Mouse (Mus musculus) left cerebral cortex, postnatal 36 days (tissue): ENCODE data around the gene Abca4. TPM values are rescaled to one million over a fixed set of nuclear protein-coding genes. Genes with fewer than 3 reads are reported as not detected.

Source experiments
- DNase-seq, 2 experiments: peaks; one replicate each; pipeline ENCODE4 v3.0.0; 2021 to 2022; ENCODE audit warnings: low spot score in 2 of 2, mixed read lengths in 1 of 2
- intact Hi-C: fragments of 180-260 bp; cut with DNase I; formaldehyde crosslinking; loops from one replicate; pipeline ENCODE4 v1.15.1; 2025
- total RNA-seq, 2 experiments: library from RNA; stranded (reverse); gene quantifications; 2 replicates each; pipeline ENCODE4 v1.2.3; 2021

Gene Abca4
- total RNA-seq, 2 experiments from 2014 or later: 2.4 to 3.5 TPM

GRCm38 (mm10) chr3:122143432-122143831, 99.2 kb downstream of the Abca4 start:
- intact Hi-C loops: loop anchor here (5.0 kb wide), 1 partner anchor 256 kb away; no protein-coding TSS in a partner anchor

GRCm38 (mm10) chr3:122145430-122145829, 101.2 kb downstream of the Abca4 start:
- no peak for DNase-seq
- intact Hi-C loops: no loop called here

More at GRCm38 (mm10) chr3:122143432-122143831, 99.2 kb downstream of the Abca4 start:
- DNase-seq: no peak

DNA sequence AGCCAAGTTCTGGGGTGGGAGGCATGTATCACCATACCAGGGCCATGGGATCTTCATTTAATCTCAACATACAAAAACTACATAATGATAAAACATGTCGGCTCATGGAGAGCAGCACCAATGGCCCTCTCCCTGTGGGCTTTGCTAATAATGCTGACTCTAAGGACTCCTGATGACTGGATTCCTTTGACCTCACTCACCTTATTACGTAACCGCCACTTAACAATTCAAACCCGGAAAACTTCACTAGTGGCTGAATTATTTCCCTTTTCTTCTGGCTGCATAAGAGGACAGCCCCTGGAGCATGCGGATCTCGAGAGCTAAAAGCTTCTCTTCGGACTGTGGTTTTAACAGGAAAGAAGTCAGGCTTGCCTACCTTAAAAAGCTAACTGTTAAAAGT, 106.6 kb downstream of the Abca4 start:
- intact Hi-C loops: no loop called here
- no peak for DNase-seq

GRCm38 (mm10) chr3:122152431-122152830, 108.2 kb downstream of the Abca4 start:
- intact Hi-C loops: no loop called here
- DNase-seq: no peak

DNA sequence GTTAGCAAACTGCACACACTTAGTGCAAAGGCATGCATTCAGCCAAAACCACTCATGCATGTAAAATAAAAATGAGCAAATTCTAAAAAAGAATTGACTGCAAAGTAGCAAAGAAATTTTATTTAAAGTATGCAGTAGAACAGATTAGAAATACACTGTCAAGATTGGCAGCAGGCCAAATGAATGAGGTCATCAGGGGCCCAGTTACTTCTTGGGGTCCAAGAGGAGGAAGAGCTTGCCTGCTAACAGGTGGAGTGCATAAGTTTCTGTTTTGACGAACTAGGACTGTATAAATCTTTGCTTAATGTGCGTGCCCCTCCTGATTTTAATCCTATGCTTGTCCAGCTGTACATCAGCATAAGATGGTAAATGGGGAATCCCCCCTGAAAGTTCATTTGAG, 109.8 kb downstream of the Abca4 start:
- no peak for DNase-seq
- intact Hi-C loops: no loop called here

DNA sequence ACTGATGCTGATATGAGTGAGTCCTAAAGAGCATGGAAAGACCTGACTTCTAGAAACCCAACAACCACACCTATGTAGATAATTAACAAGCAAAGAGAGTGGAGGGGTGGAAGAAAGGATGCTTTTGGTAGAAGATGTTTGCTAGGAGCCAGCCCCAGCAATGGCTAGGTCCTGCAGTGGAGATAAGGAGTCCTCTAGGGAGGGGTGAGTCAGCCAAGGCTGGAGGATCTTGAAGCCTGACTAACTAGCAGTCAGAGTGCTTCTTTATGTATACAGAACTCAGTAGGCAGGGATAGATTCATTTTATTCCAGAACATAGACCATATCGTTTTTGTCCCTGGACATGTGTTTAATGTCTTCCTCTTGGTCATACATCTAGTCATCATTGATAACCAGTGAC, 115.2 kb downstream of the Abca4 start:
- no peak for DNase-seq
- intact Hi-C loops: no loop called here

DNA sequence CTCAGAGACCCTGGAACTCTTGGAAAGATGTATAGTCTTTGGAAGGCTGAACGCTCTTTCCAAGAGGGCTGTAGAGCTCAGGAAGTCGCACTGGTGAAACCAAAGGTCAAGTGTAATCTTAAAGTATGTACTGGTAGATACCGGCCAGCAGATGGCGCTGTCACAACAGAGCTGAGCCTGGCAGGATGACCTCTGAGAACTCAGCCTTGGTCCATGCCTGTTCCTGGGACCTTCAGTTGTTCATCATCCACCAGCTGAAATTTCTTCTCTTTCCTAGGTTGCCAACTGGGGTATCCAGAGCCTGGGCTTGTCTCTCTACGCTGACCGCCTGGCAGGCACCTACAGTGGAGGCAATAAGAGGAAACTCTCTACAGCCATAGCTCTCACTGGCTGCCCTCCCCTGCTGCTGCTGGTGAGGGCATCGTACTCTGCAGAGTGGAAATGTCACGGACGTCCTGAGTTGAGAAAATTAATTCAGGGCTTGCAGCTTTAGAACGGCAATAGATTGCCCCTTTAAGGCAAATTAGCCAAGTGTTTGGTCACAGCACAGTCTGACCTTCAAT, 125.5 kb downstream of the Abca4 start:
- intact Hi-C loops: no loop called here
- DNase-seq: peak; percentile 11 to 21

GRCm38 (mm10) chr3:122170621-122171309, 126.5 kb downstream of the Abca4 start:
- intact Hi-C loops: no loop called here
- peak; percentile 59 to 63 for DNase-seq

DNA sequence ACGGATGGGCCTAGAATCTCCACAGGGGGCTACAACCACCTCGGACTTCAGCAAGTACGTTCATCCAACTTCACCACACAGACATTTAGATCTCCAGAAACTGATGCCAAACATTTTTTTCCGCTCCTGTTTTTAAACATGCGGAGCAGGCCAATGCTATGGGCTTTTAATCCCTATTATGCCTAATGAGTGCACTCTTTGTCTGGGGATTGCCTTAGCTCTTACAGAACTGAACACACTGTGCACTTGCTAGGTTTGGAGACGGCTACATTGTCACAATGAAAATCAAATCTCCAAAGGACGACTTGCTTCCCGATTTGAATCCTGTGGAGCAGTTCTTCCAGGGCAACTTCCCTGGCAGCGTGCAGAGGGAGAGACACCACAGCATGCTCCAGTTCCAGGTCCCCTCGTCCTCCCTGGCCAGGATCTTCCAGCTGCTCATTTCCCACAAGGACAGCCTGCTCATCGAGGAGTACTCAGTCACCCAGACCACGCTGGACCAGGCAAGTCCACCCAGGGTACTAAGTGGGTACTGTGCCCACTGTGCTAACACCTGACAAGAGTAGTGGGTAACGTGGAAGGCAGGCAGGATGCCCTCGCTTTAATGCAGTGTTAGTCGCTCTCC, 129.4 kb downstream of the Abca4 start:
- DNase-seq: no peak
- intact Hi-C loops: no loop called here

- DNase-seq: no peak
- intact Hi-C loops: no loop called here
Observed at GRCm38 (mm10) chr3:122176018-122176417, 131.8 kb downstream of the Abca4 start.

- DNase-seq: no peak
- intact Hi-C loops: no loop called here
Observed at GRCm38 (mm10) chr3:122176706-122177390, 132.6 kb downstream of the Abca4 start.

GRCm38 (mm10) chr3:122184109-122184508, 139.9 kb downstream of the Abca4 start:
- no peak for DNase-seq
- intact Hi-C loops: no loop called here

- DNase-seq: no peak
- intact Hi-C loops: no loop called here
Observed at GRCm38 (mm10) chr3:122186975-122187374, 142.7 kb downstream of the Abca4 start.

DNA sequence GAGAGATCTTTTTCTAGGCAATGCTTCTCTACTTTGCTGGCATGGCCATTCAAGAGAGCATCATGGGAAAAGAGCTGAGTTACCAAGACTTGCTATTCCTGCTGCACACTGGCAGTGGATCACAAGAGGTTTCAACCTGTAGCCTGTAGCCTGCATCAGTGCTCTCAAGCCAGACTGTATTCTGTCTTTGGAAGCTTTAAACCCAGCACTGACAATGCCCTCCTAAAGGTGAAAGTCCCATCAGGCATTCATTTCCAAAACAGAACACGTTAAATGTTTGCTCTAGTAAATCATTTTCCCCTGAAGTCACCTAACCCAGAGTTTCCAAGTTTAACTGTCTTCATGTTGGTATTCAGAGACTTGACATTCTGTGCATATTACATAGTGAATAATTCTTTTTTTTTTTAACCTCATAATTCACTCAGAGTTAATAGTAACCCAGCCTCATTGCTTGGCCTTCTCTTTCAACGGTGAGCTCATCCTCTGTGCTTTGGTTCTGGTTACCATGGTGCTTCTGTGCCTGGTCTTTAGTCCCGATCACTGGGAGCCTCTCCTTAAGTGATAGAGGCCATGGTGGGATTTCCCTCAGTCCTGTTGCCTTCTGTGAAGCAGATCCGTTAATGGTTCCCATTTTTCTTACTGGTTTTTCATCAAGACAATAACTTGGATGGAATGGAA, 152.5 kb downstream of the Abca4 start:
- intact Hi-C loops: no loop called here

GRCm38 (mm10) chr3:122198532-122198931, 154.3 kb downstream of the Abca4 start:
- intact Hi-C loops: no loop called here
- DNase-seq: no peak

More for the DNA sequence above, 152.5 kb downstream of the Abca4 start:
- DNase-seq: no peak

- DNase-seq: no peak
- intact Hi-C loops: no loop called here
Observed at GRCm38 (mm10) chr3:122198966-122199381, 154.7 kb downstream of the Abca4 start.

DNA sequence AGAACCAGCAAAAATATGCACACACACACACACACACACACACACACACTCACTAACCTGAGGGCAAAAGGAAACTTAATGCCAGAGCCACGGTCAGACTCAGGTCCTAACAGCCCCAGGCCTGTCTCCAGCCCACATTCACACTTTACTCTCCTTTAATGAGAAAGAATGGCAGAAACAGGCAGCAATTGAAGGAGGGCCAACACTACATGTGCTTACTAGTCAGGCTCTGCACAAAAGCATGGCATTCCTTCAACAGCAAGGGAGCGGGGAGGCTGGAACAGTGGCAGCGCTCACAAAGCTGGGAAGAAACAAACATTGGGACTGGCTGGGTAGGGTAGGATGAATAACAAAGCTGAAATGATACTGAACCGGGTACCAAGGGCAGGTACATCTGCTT, 155.4 kb downstream of the Abca4 start:
- intact Hi-C loops: no loop called here
- no peak for DNase-seq

GRCm38 (mm10) chr3:122200017-122200416, 155.8 kb downstream of the Abca4 start:
- no peak for DNase-seq
- intact Hi-C loops: no loop called here

GRCm38 (mm10) chr3:122200447-122200846, 156.2 kb downstream of the Abca4 start:
- DNase-seq: no peak
- intact Hi-C loops: no loop called here

DNA sequence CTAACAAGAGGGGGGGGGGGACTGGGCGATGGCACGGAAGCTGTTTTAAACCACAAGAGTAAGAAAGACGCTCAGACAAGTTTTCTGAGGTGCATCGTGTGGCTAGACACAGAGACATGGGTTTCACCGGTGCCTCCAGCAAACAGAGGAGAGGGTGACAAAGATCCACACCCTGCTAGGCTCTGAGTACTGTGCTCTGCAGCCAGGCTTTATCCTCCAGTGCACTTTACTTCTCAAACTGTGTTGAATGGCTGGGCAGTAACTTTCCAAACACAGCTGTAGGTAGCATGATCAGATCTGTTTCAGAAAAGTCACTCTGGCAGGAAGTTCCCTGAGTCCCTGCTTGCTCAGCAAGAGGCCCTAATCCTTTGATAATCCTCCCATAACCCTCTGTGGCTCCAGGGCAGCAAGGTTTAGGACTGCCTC, 158.1 kb downstream of the Abca4 start:
- intact Hi-C loops: no loop called here
- DNase-seq: no peak
